ENCODE assay signal across 28 mouse cellular contexts in genomic region chr16:23978495-23978894, GRCm38 (mm10). TPM values are rescaled to one million over a fixed set of nuclear protein-coding genes. Genes with fewer than 3 reads are reported as not detected.
DNase-seq lines count a peak whose midpoint lies in the region; ATAC-seq and TF ChIP-seq lines count a peak whose summit lies in the region.
"Had no signal": no experiment of that assay in that cellular context is flagged by ENCODE, and none has a peak within 500 bp of the region (broad histone marks: within the 10 kb centered on the region; RNA-seq: fewer than 3 reads in every experiment).

No protein-coding gene starts in this region.

- peak overlapping the region; percentile 48; the same call in 1 of the 2 replicates for H3K9ac ChIP-seq in liver, adult 2 months (ENCODE audit: low read depth, low read length)
- no peak overlapping the region for H3K9ac ChIP-seq in liver, postnatal 0 days (replicated peaks)
- H3K9ac ChIP-seq: forebrain, embryonic 15.5 days; heart, embryonic 12.5 days; hindbrain, embryonic 12.5 days had no signal

- no peaks in the 10 kb centered on the region for H3K27me3 ChIP-seq in liver, adult 2 months (ENCODE audit: control insufficient read depth, insufficient read depth, low read length)
- no peaks in the 10 kb centered on the region for H3K27me3 ChIP-seq in liver, postnatal 0 days (ENCODE audit: insufficient read depth, low read length)

- TF ChIP-seq EP300 in liver, postnatal 0 days (IDR thresholded peaks at IDR 0.05; ENCODE audit: low read depth), result no peak

- H3K79me2 ChIP-seq in liver, adult 2 months (ENCODE audit: control insufficient read depth, insufficient read depth, low read length), result 0 out of 2 replicates have a peak, but pooled peaks cover 5% of the 10 kb centered on the region

- H3K27ac ChIP-seq in gastrocnemius, adult 2 months, result peak overlapping the region; percentile 99
- H3K27ac ChIP-seq in liver, adult 2 months (replicated peaks; ENCODE audit: insufficient read depth, low read depth, low read length), result peak overlapping the region; percentile 51
- no peak overlapping the region for H3K27ac ChIP-seq in liver, postnatal 0 days (ENCODE audit: low read depth)
- peak overlapping the region; percentile 67 for H3K27ac ChIP-seq in brown adipose tissue, adult 24 weeks (replicated peaks; ENCODE audit: low read depth, low read length)
- H3K27ac ChIP-seq: embryonic facial prominence, embryonic 10.5 days; forebrain, embryonic 15.5 days; hindbrain, embryonic 12.5 days had no signal

- 36% methylated on average over 4 of the region's 4 CpGs for WGBS in liver, adult 2 months
- WGBS in liver, postnatal 0 days (ENCODE audit: insufficient replicate concordance), result 73% methylated on average over 4 of the region's 4 CpGs

- TF ChIP-seq CTCF in gastrocnemius, adult 2 months (IDR thresholded peaks at IDR 0.05), result no peak
- TF ChIP-seq CTCF in liver, adult 2 months (IDR thresholded peaks at IDR 0.05; ENCODE audit: low read depth, low read length), result no peak
- no peak for TF ChIP-seq CTCF in liver, postnatal 0 days (IDR thresholded peaks at IDR 0.05; ENCODE audit: low read depth)

- H3K9me3 ChIP-seq in liver, postnatal 0 days (ENCODE audit: low read length), result no peaks in the 10 kb centered on the region
- H3K9me3 ChIP-seq: embryonic facial prominence, embryonic 10.5 days; forebrain, embryonic 15.5 days; heart, embryonic 12.5 days; hindbrain, embryonic 12.5 days had no signal

- peaks cover 27% of the 10 kb centered on the region for H3K36me3 ChIP-seq in liver, adult 2 months (ENCODE audit: control insufficient read depth, insufficient read depth, low read length)
- H3K36me3 ChIP-seq in liver, postnatal 0 days (replicated peaks; ENCODE audit: insufficient read depth, low read length), result peaks cover 9% of the 10 kb centered on the region; the same call in 1 of the 2 replicates
- H3K36me3 ChIP-seq: embryonic facial prominence, embryonic 10.5 days; forebrain, embryonic 15.5 days; heart, embryonic 12.5 days; hindbrain, embryonic 12.5 days had no signal

- intact Hi-C loops in gastrocnemius, adult 2 months (cut with DNase I), result no loop called here
- intact Hi-C loops in gastrocnemius, postnatal 36 days (cut with DNase I), result no loop called here

- H3K4me2 ChIP-seq in liver, postnatal 0 days (ENCODE audit: low read depth, low read length), result no peak overlapping the region
- H3K4me2 ChIP-seq: forebrain, embryonic 15.5 days; heart, embryonic 12.5 days; hindbrain, embryonic 12.5 days had no signal

- no peak for TF ChIP-seq POLR2A in liver, adult 2 months (IDR thresholded peaks at IDR 0.05; ENCODE audit: extremely low read depth, insufficient read depth, low read length)

- DNase-seq in gastrocnemius, adult 2 months, result peak; percentile 70
- DNase-seq in gastrocnemius, postnatal 36 days, result no peak
- no peak for DNase-seq in liver, adult 2 months (ENCODE audit: extremely low read depth, low read depth, low spot score)
- DNase-seq in liver, postnatal 0 days, result no peak
- peak; percentile 75 for DNase-seq in brain, adult 2 months (ENCODE audit: low read depth, low spot score)
- DNase-seq: adrenal gland, adult 2 months; adrenal gland, postnatal 36 days; cerebellum, adult 11 months; cerebellum, postnatal 10 days; heart, postnatal 36 days; kidney, adult 9 months had no signal

- H3K4me3 ChIP-seq in gastrocnemius, adult 2 months, result peak overlapping the region; percentile 94
- no peak overlapping the region for H3K4me3 ChIP-seq in liver, adult 2 months (ENCODE audit: insufficient read depth, low read depth, low read length)
- no peak overlapping the region for H3K4me3 ChIP-seq in liver, postnatal 0 days (ENCODE audit: low read depth, low read length)
- no peak overlapping the region for H3K4me3 ChIP-seq in brown adipose tissue, adult 24 weeks (ENCODE audit: insufficient read depth, low read depth, low read length)
- H3K4me3 ChIP-seq: embryonic facial prominence, embryonic 10.5 days; erythroblast, embryonic 14.5 days; forebrain, embryonic 15.5 days; heart, embryonic 12.5 days; hindbrain, embryonic 12.5 days had no signal

- no peak for ATAC-seq in liver, postnatal 0 days
- no peak for ATAC-seq in erythroblast, adult 5-6 weeks (replicated peaks; ENCODE audit: low FRiP score, poor library complexity, severe bottlenecking)
- ATAC-seq: forebrain, embryonic 15.5 days; hindbrain, embryonic 16.5 days; inflammation-experienced regulatory T-cells, adult 6 months; intestine, postnatal 0 days had no signal

- peaks cover 25% of the 10 kb centered on the region for H3K4me1 ChIP-seq in liver, adult 2 months (ENCODE audit: control insufficient read depth, insufficient read depth, low read length)
- peaks cover 14% of the 10 kb centered on the region for H3K4me1 ChIP-seq in liver, postnatal 0 days (ENCODE audit: insufficient read depth)
- peaks cover 6% of the 10 kb centered on the region; the same call in 1 of the 2 replicates for H3K4me1 ChIP-seq in brown adipose tissue, adult 24 weeks (ENCODE audit: control insufficient read depth, insufficient read depth, insufficient read length, low read length)

RNA-seq across cellular contexts. Expression of gene Gm37419, which starts 9.8 kb away (rescaled TPM):
- total RNA-seq in gastrocnemius, adult 2 months (2021), result not detected
- not detected for total RNA-seq in gastrocnemius, postnatal 36 days (2021)
- not detected in 2 replicates for total RNA-seq in liver, adult 2 months (2014; rRNA removed)
- not detected in 2 replicates for polyA plus RNA-seq in liver, adult 2 months (2012; rRNA removed)
- polyA plus RNA-seq in liver, postnatal 0 days (2015; fragmentation: Nextera tagmentation; extraction: Ambion mirVana), result not detected in 2 replicates
- polyA plus RNA-seq in brown adipose tissue, adult 24 weeks (2012; ENCODE audit: insufficient read depth, insufficient read length, missing spikeins), result not detected in 2 replicates
- total RNA-seq in erythroblast, adult 5-6 weeks (2015; ENCODE audit: low replicate concordance), result not detected in 2 replicates
- not detected in 2 replicates for total RNA-seq in erythroblast, adult 5-6 weeks (2017; ENCODE audit: low replicate concordance)
- total RNA-seq: adrenal gland, adult 2 months; adrenal gland, postnatal 36 days; ES-E14; gastrocnemius, adult 8-10 months; gastrocnemius, postnatal 4 days; heart, adult 8-10 months; heart, postnatal 36 days had no signal
- polyA plus RNA-seq: adrenal gland, adult 2 months; embryonic facial prominence, embryonic 10.5 days; embryonic facial prominence, embryonic 14.5 days; erythroblast, embryonic 14.5 days; forebrain, embryonic 11.5 days; heart, embryonic 12.5 days; heart, embryonic 16.5 days; hindbrain, embryonic 12.5 days; hindbrain, embryonic 16.5 days; inflammation-experienced regulatory T-cells, adult 6 months; intestine, postnatal 0 days had no signal

RNA-seq across cellular contexts. Expression of gene Bcl6, which starts 10.2 kb away (rescaled TPM):
- 10 to 100 TPM; 62.7 to 71.2 TPM for total RNA-seq in gastrocnemius, adult 2 months (2021)
- total RNA-seq in gastrocnemius, postnatal 36 days (2021), result 10 to 100 TPM; 40.7 to 68.1 TPM
- 20.6 and 21.2 TPM in 2 replicates for total RNA-seq in liver, adult 2 months (2014; rRNA removed)
- 4.5 and 5.9 TPM in 2 replicates for polyA plus RNA-seq in liver, adult 2 months (2012; rRNA removed)
- polyA plus RNA-seq in liver, postnatal 0 days (2015; fragmentation: Nextera tagmentation; extraction: Ambion mirVana), result 0.46 and 0.69 TPM in 2 replicates
- 20.3 and 66.4 TPM in 2 replicates for polyA plus RNA-seq in brown adipose tissue, adult 24 weeks (2012; ENCODE audit: insufficient read depth, insufficient read length, missing spikeins)
- 5.2 and 7.9 TPM in 2 replicates for total RNA-seq in erythroblast, adult 5-6 weeks (2015; ENCODE audit: low replicate concordance)
- 3.7 and 4.2 TPM in 2 replicates for total RNA-seq in erythroblast, adult 5-6 weeks (2017; ENCODE audit: low replicate concordance)

RNA-seq across cellular contexts. Expression of gene Rtp2, which starts 46.3 kb away (rescaled TPM):
- not detected for total RNA-seq in gastrocnemius, adult 2 months (2021)
- total RNA-seq in gastrocnemius, postnatal 36 days (2021), result not detected
- not detected in 2 replicates for total RNA-seq in liver, adult 2 months (2014; rRNA removed)
- not detected in 2 replicates for polyA plus RNA-seq in liver, adult 2 months (2012; rRNA removed)
- not detected in 2 replicates for polyA plus RNA-seq in liver, postnatal 0 days (2015; fragmentation: Nextera tagmentation; extraction: Ambion mirVana)
- not detected in 2 replicates for polyA plus RNA-seq in brown adipose tissue, adult 24 weeks (2012; ENCODE audit: insufficient read depth, insufficient read length, missing spikeins)
- total RNA-seq in erythroblast, adult 5-6 weeks (2015; ENCODE audit: low replicate concordance), result not detected in 2 replicates
- not detected in 2 replicates for total RNA-seq in erythroblast, adult 5-6 weeks (2017; ENCODE audit: low replicate concordance)
- total RNA-seq: adrenal gland, adult 2 months; adrenal gland, postnatal 36 days; gastrocnemius, adult 8-10 months; gastrocnemius, postnatal 4 days; heart, adult 8-10 months; heart, postnatal 36 days had no signal
- polyA plus RNA-seq: adrenal gland, adult 2 months; erythroblast, embryonic 14.5 days; forebrain, embryonic 11.5 days; forebrain, embryonic 15.5 days; heart, embryonic 12.5 days; heart, embryonic 16.5 days; hindbrain, embryonic 12.5 days; hindbrain, embryonic 16.5 days; inflammation-experienced regulatory T-cells, adult 6 months; intestine, postnatal 0 days had no signal

Comparison
In these comparisons a context has a peak if more than half of its experiments do, and no peak if none do; other contexts are left out.
1. DNase-seq: peak in gastrocnemius, adult 2 months (single experiment) and brain, adult 2 months (single experiment); none in gastrocnemius, postnatal 36 days (0 of 2), liver, adult 2 months (single experiment) and liver, postnatal 0 days (single experiment).